Mouse (Mus musculus) large intestine, adult 2 months (tissue): Measurements from ENCODE around the gene Uqcrc1. TPM values are rescaled to one million over a fixed set of nuclear protein-coding genes. Genes with fewer than 3 reads are reported as not detected.
A peak's percentile ranks its signal among the peaks of the same experiment; 100 is the strongest.

Experiments
- DNase-seq: peaks from one replicate; pipeline ENCODE4 v3.0.0-alpha.2; 2012; ENCODE audit warnings: low read depth, low spot score
- WGBS: fragments of 180-500 bp; shearing (Covaris S2); methylation state at CpG from one replicate; pipeline ENCODE4 v1.1.7; 2018; 5-methylcytosine and 5-hydroxymethylcytosine counted together
- polyA plus RNA-seq: library from polyadenylated mRNA; depleted of rRNA; stranded (reverse); fragments of >200 nt; gene quantifications from 2 replicates; pipeline ENCODE4 v1.2.3, GENCODE M21; 2012; rRNA removed

Gene Uqcrc1
- 866 and 953 TPM in 2 replicates for polyA plus RNA-seq

DNA sequence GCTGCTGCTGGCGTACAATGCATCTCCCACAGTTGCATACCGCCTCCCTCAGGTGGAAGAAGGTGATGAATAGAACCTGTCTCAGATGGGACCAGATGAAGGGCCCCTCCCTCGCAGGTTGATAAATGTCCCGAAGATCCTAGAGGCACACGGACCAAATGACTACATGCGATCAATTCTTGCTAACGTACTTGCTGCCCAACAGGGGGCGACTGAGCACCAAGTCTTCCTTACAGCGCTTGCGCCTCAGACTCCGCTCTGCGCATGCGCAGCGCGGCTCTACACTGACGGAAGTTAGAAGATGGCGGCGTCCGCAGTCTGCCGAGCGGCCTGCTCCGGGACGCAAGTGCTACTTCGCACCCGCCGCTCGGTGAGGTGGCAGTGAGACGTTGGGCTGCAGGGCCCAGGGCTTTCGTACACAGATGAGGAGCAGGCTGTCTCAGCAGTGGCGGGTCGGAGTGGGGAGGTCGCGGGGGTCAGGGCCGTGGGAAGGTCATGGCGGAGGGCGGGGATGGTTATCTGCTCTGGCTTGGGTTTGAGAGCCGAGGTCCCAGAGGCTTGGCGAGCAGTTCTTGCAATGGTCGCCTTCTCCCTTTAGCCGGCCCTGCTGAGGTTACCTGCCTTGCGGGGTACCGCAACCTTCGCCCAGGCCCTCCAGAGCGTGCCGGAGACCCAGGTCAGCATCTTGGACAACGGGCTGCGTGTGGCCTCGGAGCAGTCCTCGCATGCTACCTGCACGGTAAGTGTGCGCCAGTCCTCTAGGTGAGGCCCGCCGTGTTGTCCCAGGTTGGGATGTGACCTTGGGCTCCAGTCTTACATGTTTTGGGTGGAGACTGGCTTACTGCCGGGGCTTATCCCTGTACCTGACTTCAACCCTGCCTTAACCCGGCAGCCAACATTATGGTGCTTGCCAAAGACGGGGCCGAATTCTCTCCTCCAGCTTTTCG lies at the start of gene Uqcrc1:
Gene Uqcrc1, plus strand, starts transcription at position 216 of the 947 bp plus-strand sequence.
- DNase-seq, result peak; percentile 93
- WGBS, result under 1% methylated on average over 57 of the region's 58 CpGs

DNA sequence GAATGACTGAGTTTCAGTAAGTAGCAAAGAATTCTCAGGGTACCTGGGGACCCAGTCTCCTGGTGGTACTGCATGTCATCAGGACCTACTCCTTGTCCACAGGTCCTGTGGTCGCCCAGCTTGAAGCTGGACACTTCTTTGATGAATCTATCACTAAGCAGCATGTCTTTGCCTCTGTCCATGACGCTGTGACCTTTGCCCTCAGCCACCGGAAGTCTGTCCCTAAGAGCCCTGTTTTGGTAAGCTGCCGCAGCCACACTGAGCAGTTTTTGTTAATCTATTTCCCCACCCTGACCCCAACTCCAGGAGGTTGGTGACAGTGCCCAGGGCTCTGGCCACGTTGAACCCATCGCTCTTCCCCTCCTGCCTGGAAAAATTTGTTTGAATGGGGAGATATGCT lies 24.1 kb upstream of the Uqcrc1 start:
- 62% methylated on average over 6 of the region's 6 CpGs for WGBS
- DNase-seq, result no peak

DNA sequence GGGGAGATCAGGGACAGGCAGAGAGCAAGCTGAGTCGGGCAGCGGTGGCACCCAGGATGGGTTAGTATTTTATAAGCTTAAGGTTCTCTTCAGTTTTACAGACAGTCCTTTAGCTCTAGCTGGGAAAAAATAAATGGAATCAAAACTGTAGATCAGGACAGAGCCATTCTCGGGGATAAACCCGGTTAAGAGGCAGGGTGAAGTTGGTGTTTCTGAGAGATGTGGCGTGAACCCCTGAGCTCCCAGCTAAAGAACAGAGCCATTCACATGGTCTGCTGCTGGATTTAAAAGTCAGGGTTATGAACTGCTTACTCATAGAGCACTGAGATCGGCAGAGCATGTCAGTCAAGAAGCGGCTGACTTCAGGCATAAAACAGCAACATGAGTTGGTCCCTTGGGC lies 23.3 kb upstream of the Uqcrc1 start:
- 83% methylated on average over 7 of the region's 7 CpGs for WGBS
- no peak for DNase-seq

DNA sequence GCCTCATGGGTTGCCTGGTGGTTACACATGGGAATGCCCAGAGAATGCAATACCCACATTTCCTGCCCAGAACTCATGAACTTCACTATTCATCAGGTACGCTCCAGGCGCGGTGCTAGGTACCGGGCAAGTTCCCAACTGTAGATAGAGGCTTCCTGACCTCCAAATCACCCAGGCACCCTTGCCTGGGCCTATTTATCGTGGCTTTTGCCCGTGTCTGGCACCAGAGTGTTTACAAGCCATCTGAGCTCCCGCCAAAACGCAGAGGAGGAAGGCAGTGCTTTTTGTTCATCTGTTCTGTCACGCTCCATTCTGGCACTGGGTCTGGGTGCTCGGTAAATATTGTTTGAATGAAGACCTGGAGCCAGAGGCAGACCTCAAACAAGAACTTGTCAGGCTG lies 22.8 kb upstream of the Uqcrc1 start:
- DNase-seq, result no peak
- 50% methylated on average over 10 of the region's 10 CpGs for WGBS

DNA sequence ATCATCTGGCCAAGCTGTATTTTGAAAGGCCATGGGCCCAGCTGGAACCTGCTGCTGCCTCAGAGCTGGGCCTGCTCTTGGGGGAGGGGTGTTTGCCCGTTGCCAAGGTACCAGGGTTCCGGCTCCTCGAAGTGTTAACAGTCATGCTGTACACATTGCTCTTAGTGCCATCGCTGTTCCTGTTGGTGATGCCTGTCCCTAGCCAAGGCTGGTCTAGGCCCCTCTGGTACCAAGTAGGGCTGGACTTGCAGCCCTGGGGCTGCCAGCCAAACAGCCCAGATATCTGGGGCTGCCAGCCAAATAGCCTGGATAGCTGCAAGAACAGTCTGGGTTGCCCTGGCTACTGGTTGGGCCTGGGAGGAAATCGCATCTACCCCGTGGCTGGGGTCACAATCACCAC lies 21.9 kb upstream of the Uqcrc1 start, which contains the start of gene Tmem89:
Gene Tmem89, plus strand, starts transcription at position 129 of the 400 bp plus-strand sequence.
- no peak for DNase-seq
- WGBS, result 71% methylated on average over 6 of the region's 6 CpGs

GRCm38 (mm10) chr9:108925897-108926296 lies 10.5 kb upstream of the Uqcrc1 start:
- WGBS, result 25% methylated on average over 8 of the region's 8 CpGs
- DNase-seq, result no peak

GRCm38 (mm10) chr9:108928424-108928823 lies 8.0 kb upstream of the Uqcrc1 start:
- DNase-seq, result no peak
- WGBS, result 49% methylated on average over 3 of the region's 3 CpGs

GRCm38 (mm10) chr9:108935991-108936390 lies 442 bp upstream of the Uqcrc1 start:
- 10% methylated on average over 3 of the region's 3 CpGs for whole genome bisulfite sequencing
- DNase-seq, result no peak

DNA sequence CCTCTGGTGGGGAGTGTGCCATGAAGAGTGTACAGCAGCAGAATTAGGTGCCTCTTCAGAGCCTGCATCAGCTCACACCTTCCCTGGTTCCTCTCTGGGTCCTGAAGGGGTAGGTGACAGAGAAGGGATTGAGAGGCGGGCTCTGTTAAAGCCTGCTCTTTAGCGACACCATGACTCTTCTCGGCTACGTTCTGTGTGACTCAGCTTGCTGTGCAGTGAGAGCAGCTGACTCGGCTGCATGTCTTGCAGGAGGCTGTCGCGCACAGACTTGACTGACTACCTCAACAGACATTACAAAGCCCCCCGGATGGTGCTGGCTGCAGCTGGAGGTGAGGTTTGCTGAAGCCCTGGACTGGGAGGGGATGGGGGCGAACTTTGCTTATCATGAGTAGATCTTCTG lies 8.7 kb downstream of the Uqcrc1 start:
- DNase-seq, result no peak
- 80% methylated on average over 9 of the region's 9 CpGs for WGBS

DNA sequence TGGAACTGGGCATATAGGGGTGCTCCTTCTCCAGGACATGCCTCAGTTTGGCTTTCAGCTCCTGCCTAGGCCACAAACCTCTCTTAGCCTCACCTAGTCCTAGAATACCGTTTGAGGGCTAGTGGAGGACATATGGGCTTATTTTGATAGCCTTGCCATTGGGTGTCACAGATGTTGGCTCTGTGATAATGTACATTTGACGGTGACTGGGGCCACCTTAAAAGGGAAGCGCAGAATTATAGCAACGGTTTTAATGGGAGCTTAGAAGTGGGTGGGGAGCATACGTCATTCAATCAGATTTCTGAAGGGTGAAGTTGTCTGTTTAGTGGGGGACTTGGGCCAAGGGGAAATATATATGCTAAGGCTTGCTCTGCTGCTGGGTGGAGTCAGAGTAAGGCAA lies 9.2 kb downstream of the Uqcrc1 start:
- 80% methylated on average over 5 of the region's 5 CpGs for WGBS
- DNase-seq, result no peak

DNA sequence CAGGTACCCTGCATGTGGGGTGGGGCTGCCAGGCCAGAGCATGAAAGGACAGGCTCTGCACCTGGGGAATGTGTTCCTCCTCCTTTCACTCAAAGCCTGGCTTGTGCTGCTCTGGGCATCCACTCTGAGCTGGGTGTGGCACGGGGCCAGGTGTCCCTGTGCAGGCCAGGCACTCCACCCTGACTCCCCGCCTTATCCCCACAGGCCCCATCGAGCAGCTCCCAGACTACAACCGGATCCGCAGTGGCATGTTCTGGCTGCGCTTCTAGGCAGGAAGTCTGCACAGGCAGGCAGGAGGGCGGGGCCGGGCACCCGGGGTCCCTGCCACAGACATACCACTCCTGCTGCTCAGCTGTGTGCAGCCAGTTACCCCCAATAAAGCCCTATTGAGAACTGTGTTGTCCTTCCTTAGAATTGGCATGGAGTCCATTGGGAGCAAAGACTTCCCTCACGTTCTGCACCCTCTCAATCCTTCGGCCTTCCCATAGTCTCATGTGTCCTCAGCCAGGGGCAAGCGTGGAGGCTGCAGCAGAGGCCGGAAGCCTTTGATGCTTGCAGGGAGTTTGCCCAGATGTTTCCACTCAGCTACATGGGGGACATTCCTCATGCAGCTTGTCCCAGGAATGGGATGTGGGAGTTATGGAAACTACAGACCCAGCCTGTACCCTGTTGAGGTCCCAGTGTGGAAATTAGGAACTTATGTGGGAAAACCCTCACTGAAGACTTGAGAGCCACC lies 13.0 kb downstream of the Uqcrc1 start:
- DNase-seq, result no peak
- WGBS, result 51% methylated on average over 13 of the region's 13 CpGs

DNA sequence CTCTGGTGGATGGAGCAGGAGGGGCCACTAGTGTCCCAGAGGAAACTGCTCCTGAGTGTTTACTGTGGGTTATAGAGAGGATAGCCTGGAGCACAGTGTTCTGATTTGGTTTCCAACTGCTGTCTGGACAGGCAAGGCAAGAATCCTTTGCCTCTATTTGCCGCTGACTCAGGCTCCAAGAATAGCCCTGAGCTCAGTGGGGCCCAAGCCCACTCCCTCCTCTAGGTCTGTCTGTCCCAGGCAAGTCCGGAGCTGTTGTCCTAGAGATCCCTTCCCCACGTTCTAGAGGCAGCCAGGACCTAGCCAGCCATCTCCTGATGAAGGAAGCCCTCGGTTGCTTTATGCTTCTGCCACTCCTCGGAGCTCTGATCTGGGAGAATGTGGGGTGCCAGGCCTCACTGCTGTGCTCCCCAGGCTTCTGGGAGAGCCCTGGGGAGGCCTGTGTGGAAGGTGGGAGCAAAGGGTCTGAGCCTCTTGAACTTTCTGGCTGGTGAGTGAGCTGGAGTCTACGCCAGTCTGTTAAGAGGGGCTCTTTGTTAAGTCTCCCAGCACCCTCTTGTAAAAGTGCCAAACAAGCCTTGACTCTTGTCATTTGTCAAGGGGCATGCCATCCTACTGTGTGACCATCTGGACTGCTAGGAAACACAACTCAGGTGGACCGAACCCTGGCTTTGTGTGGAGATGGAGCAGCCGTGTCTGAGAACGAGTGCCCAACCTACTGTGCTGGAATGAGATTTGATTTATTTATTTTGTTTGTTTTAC lies 13.7 kb downstream of the Uqcrc1 start:
- 82% methylated on average over 9 of the region's 9 CpGs for WGBS
- DNase-seq, result no peak

DNA sequence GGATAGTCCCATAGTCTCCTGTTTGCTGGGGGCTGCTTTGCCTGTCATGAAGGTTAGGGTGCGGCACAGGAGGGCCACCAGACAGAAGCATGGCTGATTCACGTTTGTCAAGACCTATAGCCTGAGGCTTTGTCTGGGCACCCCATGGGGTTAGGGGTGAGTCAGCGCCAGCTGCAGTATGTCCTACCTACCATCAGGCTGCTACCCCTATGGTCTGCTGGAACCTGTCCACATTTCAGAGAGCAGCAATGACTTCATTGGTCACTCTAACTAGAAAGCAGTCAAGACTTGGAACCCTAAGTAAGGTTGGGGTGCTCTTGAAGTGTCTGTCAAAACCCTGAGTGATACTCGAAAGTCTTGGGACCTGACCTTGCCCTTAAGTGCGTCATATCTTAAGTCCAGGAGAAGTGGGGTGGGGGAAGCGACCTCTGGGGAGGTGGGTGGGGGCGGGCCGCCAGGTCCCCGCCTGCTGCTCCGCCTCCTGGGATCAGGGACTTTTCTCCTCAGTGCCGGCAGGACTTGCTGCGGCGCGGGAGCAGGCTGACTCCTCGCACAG lies 16.7 kb downstream of the Uqcrc1 start, which contains the start of gene Col7a1:
Gene Col7a1, plus strand, starts transcription at position 506 of the 556 bp plus-strand sequence.
- DNase-seq, result no peak
- WGBS, result 8% methylated on average over 15 of the region's 15 CpGs

GRCm38 (mm10) chr9:108955241-108955640 lies 18.8 kb downstream of the Uqcrc1 start:
- no peak for DNase-seq
- WGBS, result 82% methylated on average over 11 of the region's 11 CpGs

- no peak for DNase-seq
- 88% methylated on average over 11 of the region's 11 CpGs for WGBS
Observed at GRCm38 (mm10) chr9:108955846-108956245, 19.4 kb downstream of the Uqcrc1 start.

DNA sequence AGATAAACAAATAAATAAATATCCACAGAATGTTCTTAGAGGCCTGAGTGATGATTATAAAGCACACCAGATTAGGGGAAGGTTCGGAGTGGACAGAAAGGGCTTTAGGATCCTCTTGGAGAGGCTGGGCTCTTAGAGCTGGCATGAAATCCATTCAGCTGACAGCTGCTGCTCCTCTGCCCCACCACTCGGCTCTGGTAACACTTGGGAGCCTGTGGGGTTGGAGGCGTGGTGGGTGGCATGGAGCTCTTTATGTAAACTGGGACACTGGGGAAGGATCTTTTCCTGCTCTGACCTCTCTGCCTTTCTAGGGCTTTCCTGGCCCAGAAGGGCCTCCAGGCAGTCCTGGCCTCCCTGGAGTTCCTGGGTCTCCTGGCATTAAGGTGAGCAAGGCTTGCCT lies 27.1 kb downstream of the Uqcrc1 start:
- WGBS, result 65% methylated on average over 3 of the region's 3 CpGs
- no peak for DNase-seq

- 81% methylated on average over 6 of the region's 6 CpGs for WGBS
- no peak for DNase-seq
Observed at GRCm38 (mm10) chr9:108964338-108964737, 27.9 kb downstream of the Uqcrc1 start.

DNA sequence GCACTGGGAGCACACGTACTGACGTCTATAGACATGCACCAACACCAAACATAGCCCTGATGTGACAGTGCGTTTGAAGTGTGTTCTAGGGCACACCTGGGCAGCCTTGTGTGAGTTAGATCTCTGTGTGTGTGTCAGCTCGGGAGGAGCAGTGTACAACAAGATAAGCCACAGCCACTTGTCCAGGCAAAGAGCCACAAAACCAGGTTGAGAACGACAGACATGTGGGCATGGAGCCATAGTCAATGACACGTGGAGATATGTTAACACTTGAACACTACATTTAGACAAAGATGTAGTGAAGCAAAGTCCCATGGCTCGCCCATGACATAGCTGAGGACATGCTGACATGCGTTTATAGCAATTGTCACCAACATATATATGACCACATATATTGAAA lies 34.2 kb downstream of the Uqcrc1 start:
- WGBS, result 64% methylated on average over 8 of the region's 8 CpGs

GRCm38 (mm10) chr9:108976483-108976882 lies 40.0 kb downstream of the Uqcrc1 start:
- DNase-seq, result no peak
- 77% methylated on average over 9 of the region's 9 CpGs for WGBS

More for the DNA sequence above, 34.2 kb downstream of the Uqcrc1 start:
- DNase-seq, result no peak
